Mouse (Mus musculus): Measurements from ENCODE around the gene Nbl1. TPM values are rescaled to one million over a fixed set of nuclear protein-coding genes. Genes with fewer than 3 reads are reported as not detected.
A peak's percentile ranks its signal among the peaks of the same experiment; 100 is the strongest.

Gene Nbl1
- total RNA-seq, 2 experiments from 2014 or later, result not detected

- no peak for ATAC-seq (replicated peaks; ENCODE audit: low FRiP score, low TSS enrichment, poor library complexity, severe bottlenecking)
Observed at GRCm38 (mm10) chr4:139105453-139105852, 12.7 kb upstream of the Nbl1 start.

GRCm38 (mm10) chr4:139101546-139101945 is 8.8 kb upstream of the Nbl1 start:
- no peak for ATAC-seq (replicated peaks; ENCODE audit: low FRiP score, low TSS enrichment, poor library complexity, severe bottlenecking)

- ATAC-seq (replicated peaks; ENCODE audit: low FRiP score, low TSS enrichment, poor library complexity, severe bottlenecking), result no peak
Observed at GRCm38 (mm10) chr4:139100326-139100725, 7.5 kb upstream of the Nbl1 start.

GRCm38 (mm10) chr4:139096201-139096600 is 3.4 kb upstream of the Nbl1 start:
- ATAC-seq (replicated peaks; ENCODE audit: low FRiP score, low TSS enrichment, poor library complexity, severe bottlenecking), result no peak

GRCm38 (mm10) chr4:139095406-139095805 is 2.6 kb upstream of the Nbl1 start:
- no peak for ATAC-seq (replicated peaks; ENCODE audit: low FRiP score, low TSS enrichment, poor library complexity, severe bottlenecking)

- ATAC-seq (replicated peaks; ENCODE audit: low FRiP score, low TSS enrichment, poor library complexity, severe bottlenecking), result no peak
Observed at GRCm38 (mm10) chr4:139093196-139093530, 370 bp upstream of the Nbl1 start.

- ATAC-seq (replicated peaks; ENCODE audit: low FRiP score, low TSS enrichment, poor library complexity, severe bottlenecking), result no peak
Observed at GRCm38 (mm10) chr4:139091478-139092355, 1.1 kb downstream of the Nbl1 start.

GRCm38 (mm10) chr4:139091066-139091465 is 1.7 kb downstream of the Nbl1 start:
- no peak for ATAC-seq (replicated peaks; ENCODE audit: low FRiP score, low TSS enrichment, poor library complexity, severe bottlenecking)

- no peak for ATAC-seq (replicated peaks; ENCODE audit: low FRiP score, low TSS enrichment, poor library complexity, severe bottlenecking)
Observed at GRCm38 (mm10) chr4:139090303-139090940, 2.4 kb downstream of the Nbl1 start.

GRCm38 (mm10) chr4:139088982-139089671 is 3.7 kb downstream of the Nbl1 start:
- ATAC-seq (replicated peaks; ENCODE audit: low FRiP score, low TSS enrichment, poor library complexity, severe bottlenecking), result no peak

GRCm38 (mm10) chr4:139086984-139087383 is 5.8 kb downstream of the Nbl1 start:
- no peak for ATAC-seq (replicated peaks; ENCODE audit: low FRiP score, low TSS enrichment, poor library complexity, severe bottlenecking)

GRCm38 (mm10) chr4:139086037-139086436 is 6.8 kb downstream of the Nbl1 start:
- ATAC-seq (replicated peaks; ENCODE audit: low FRiP score, low TSS enrichment, poor library complexity, severe bottlenecking), result peak; percentile 64

GRCm38 (mm10) chr4:139085337-139085736 is 7.5 kb downstream of the Nbl1 start:
- ATAC-seq (replicated peaks; ENCODE audit: low FRiP score, low TSS enrichment, poor library complexity, severe bottlenecking), result no peak

GRCm38 (mm10) chr4:139082790-139083564 is 9.8 kb downstream of the Nbl1 start:
- no peak for ATAC-seq (replicated peaks; ENCODE audit: low FRiP score, low TSS enrichment, poor library complexity, severe bottlenecking)

GRCm38 (mm10) chr4:139081270-139081931 is 11.4 kb downstream of the Nbl1 start:
- ATAC-seq (replicated peaks; ENCODE audit: low FRiP score, low TSS enrichment, poor library complexity, severe bottlenecking), result no peak

GRCm38 (mm10) chr4:139080259-139080658 is 12.5 kb downstream of the Nbl1 start:
- ATAC-seq (replicated peaks; ENCODE audit: low FRiP score, low TSS enrichment, poor library complexity, severe bottlenecking), result no peak

GRCm38 (mm10) chr4:139079439-139079838 is 13.4 kb downstream of the Nbl1 start:
- ATAC-seq (replicated peaks; ENCODE audit: low FRiP score, low TSS enrichment, poor library complexity, severe bottlenecking), result no peak

- peak; percentile 43; the same call in 1 of the 2 replicates for ATAC-seq (replicated peaks; ENCODE audit: low FRiP score, low TSS enrichment, poor library complexity, severe bottlenecking)
Observed at GRCm38 (mm10) chr4:139078726-139079125, 14.1 kb downstream of the Nbl1 start.

- ATAC-seq (replicated peaks; ENCODE audit: low FRiP score, low TSS enrichment, poor library complexity, severe bottlenecking), result 0 out of 2 replicates have a peak, but pooled peaks have one; percentile 54
Observed at GRCm38 (mm10) chr4:139078313-139078712, 14.5 kb downstream of the Nbl1 start.

Measured in megakaryocyte-erythroid progenitor cell, adult 5-6 weeks (primary cell).